Mouse (Mus musculus) myocyte (in vitro differentiated cells): ENCODE data around the gene Rbbp4.

Source experiments
- CEBPB ChIP-seq: IDR thresholded peaks from 2 replicates; pipeline ENCODE4 v1.6.1; 2011; ENCODE audit warnings: mild to moderate bottlenecking, moderate library complexity; ENCODE audit not compliant: poor library complexity, insufficient read depth, severe bottlenecking
- E2F4 ChIP-seq: IDR thresholded peaks from one replicate; pipeline ENCODE4 v1.6.1; 2011; ENCODE audit warnings: mild to moderate bottlenecking, control low read depth, moderate library complexity; ENCODE audit not compliant: insufficient read depth
- MAX ChIP-seq: IDR thresholded peaks from one replicate; pipeline ENCODE4 v1.6.1; 2011; ENCODE audit warnings: low read depth, mild to moderate bottlenecking, control low read depth
- MYOD1 ChIP-seq, 3 experiments: IDR thresholded peaks; one replicate each; pipeline ENCODE4 v1.6.1; 2011; ENCODE audit warnings: control low read depth in 2 of 3, low read depth in 2 of 3, mild to moderate bottlenecking in 2 of 3, moderate library complexity in 1 of 3; ENCODE audit not compliant: insufficient read length in 2 of 3, control insufficient read depth in 1 of 3
- MYOG ChIP-seq, 3 experiments: IDR thresholded peaks; one replicate each; pipeline ENCODE4 v1.6.1; 2011; ENCODE audit warnings: control low read depth in 2 of 3, low read depth in 2 of 3, mild to moderate bottlenecking in 2 of 3; ENCODE audit not compliant: insufficient read length in 2 of 3, control insufficient read depth in 1 of 3, insufficient read depth in 1 of 3
- POLR2A ChIP-seq: IDR thresholded peaks from one replicate; pipeline ENCODE4 v1.6.1; 2011; ENCODE audit warnings: low read depth, mild to moderate bottlenecking, control low read depth, moderate library complexity; ENCODE audit not compliant: insufficient read length
- POLR2AphosphoS2 ChIP-seq: IDR thresholded peaks from one replicate; pipeline ENCODE4 v1.6.1; 2011; ENCODE audit warnings: low read depth, control low read depth; ENCODE audit not compliant: insufficient read length
- REST ChIP-seq: IDR thresholded peaks from one replicate; pipeline ENCODE4 v1.6.1; 2011; ENCODE audit warnings: mild to moderate bottlenecking, control low read depth, moderate library complexity; ENCODE audit not compliant: insufficient read depth, insufficient read length
- SRF ChIP-seq: IDR thresholded peaks from one replicate; pipeline ENCODE4 v1.6.1; 2011; ENCODE audit warnings: low read depth; ENCODE audit not compliant: control insufficient read depth, insufficient read length
- TCF12 ChIP-seq: IDR thresholded peaks from one replicate; pipeline ENCODE4 v1.6.1; 2011; ENCODE audit warnings: mild to moderate bottlenecking, control low read depth; ENCODE audit not compliant: poor library complexity, insufficient read depth, severe bottlenecking
- TCF3 ChIP-seq: IDR thresholded peaks from one replicate; pipeline ENCODE4 v1.6.1; 2011; ENCODE audit warnings: low read depth, control low read depth; ENCODE audit not compliant: insufficient read length
- USF1 ChIP-seq: IDR thresholded peaks from one replicate; pipeline ENCODE4 v1.6.1; 2011; ENCODE audit warnings: low read depth, mild to moderate bottlenecking, control low read depth, moderate library complexity

GRCm38 (mm10) chr4:129335216-129336074 is at the start of gene Rbbp4, which contains the start of gene Zbtb8os:
- TF ChIP-seq POLR2A: no peak
- TF ChIP-seq E2F4: no peak
- no peak for TF ChIP-seq MAX
- no peak for TF ChIP-seq TCF12
- peak in 1 of 3 experiments; percentile 4 for TF ChIP-seq MYOG (IDR thresholded peaks at IDR 0.05; ENCODE audit: control insufficient read depth in 1 of 3, insufficient read depth in 1 of 3, insufficient read length in 2 of 3, low read depth in 2 of 3)
- no peak for TF ChIP-seq MYOD1 (IDR thresholded peaks at IDR 0.05; ENCODE audit: control insufficient read depth in 1 of 3, insufficient read length in 2 of 3, low read depth in 2 of 3)
- peak; percentile 91 for TF ChIP-seq USF1
- peak; percentile 50 for TF ChIP-seq POLR2AphosphoS2
- no peak for TF ChIP-seq CEBPB
- TF ChIP-seq TCF3: no peak
- no peak for TF ChIP-seq REST
- no peak for TF ChIP-seq SRF
